Mouse (Mus musculus): Measurements from ENCODE around the gene Opn1sw. TPM values are rescaled to one million over a fixed set of nuclear protein-coding genes. Genes with fewer than 3 reads are reported as not detected.
"Not testable (repeated sequence)": the region's sequence is repeated elsewhere in the genome, so short reads cannot be mapped to it uniquely, and the experiment has no call there.

Gene Opn1sw
- polyA plus RNA-seq, 1 experiment from 2014 or later: 0.43 TPM

- not testable (repeated sequence) for H3K4me2 ChIP-seq (ENCODE audit: low read depth, low read length, severe bottlenecking); H3K4me1 ChIP-seq (replicated peaks; ENCODE audit: control insufficient read depth, insufficient read depth, low read length); H3K9me3 ChIP-seq (ENCODE audit: control insufficient read depth, low read length); H3K9ac ChIP-seq (ENCODE audit: low read length); H3K36me3 ChIP-seq (ENCODE audit: control insufficient read depth, insufficient read depth, low read length); DNase-seq (ENCODE audit: low spot score); H3K27ac ChIP-seq (ENCODE audit: low read depth, low read length); ATAC-seq (replicated peaks; ENCODE audit: low FRiP score); H3K27me3 ChIP-seq (ENCODE audit: control insufficient read depth, insufficient read depth, low read length); H3K4me3 ChIP-seq (ENCODE audit: low read depth, low read length)
- WGBS: 100% methylated on average over 2 of the region's 2 CpGs
Observed at GRCm38 (mm10) chr6:29346512-29346911, 41.8 kb downstream of the Opn1sw start.

- Histone ChIP-seq H3K4me2 (ENCODE audit: low read depth, low read length, severe bottlenecking) (no peak overlapping the region), H3K4me3 (ENCODE audit: low read depth, low read length) (no peak overlapping the region), H3K27me3 (ENCODE audit: control insufficient read depth, insufficient read depth, low read length) (no peaks in the 10 kb centered on the region), H3K4me1 (replicated peaks; ENCODE audit: control insufficient read depth, insufficient read depth, low read length) (no peaks in the 10 kb centered on the region), H3K9ac (ENCODE audit: low read length) (no peak overlapping the region), H3K9me3 (ENCODE audit: control insufficient read depth, low read length) (no peaks in the 10 kb centered on the region), H3K27ac (ENCODE audit: low read depth, low read length) (no peak overlapping the region), H3K36me3 (ENCODE audit: control insufficient read depth, insufficient read depth, low read length) (no peaks in the 10 kb centered on the region)
- ATAC-seq (replicated peaks; ENCODE audit: low FRiP score) (no peak), DNase-seq (ENCODE audit: low spot score) (no peak)
- 71% methylated on average over 4 of the region's 4 CpGs for WGBS
Observed at GRCm38 (mm10) chr6:29329514-29329913, 58.8 kb downstream of the Opn1sw start.

GRCm38 (mm10) chr6:29326961-29327360, 61.3 kb downstream of the Opn1sw start:
- no peak overlapping the region for H3K4me2 ChIP-seq (ENCODE audit: low read depth, low read length, severe bottlenecking)
- no peak for ATAC-seq (replicated peaks; ENCODE audit: low FRiP score)
- H3K9me3 ChIP-seq (ENCODE audit: control insufficient read depth, low read length): no peaks in the 10 kb centered on the region
- no peak for DNase-seq (ENCODE audit: low spot score)
- no peaks in the 10 kb centered on the region for H3K27me3 ChIP-seq (ENCODE audit: control insufficient read depth, insufficient read depth, low read length)
- no peak overlapping the region for H3K4me3 ChIP-seq (ENCODE audit: low read depth, low read length)
- H3K27ac ChIP-seq (ENCODE audit: low read depth, low read length): no peak overlapping the region
- no peak overlapping the region for H3K9ac ChIP-seq (ENCODE audit: low read length)
- H3K4me1 ChIP-seq (replicated peaks; ENCODE audit: control insufficient read depth, insufficient read depth, low read length): no peaks in the 10 kb centered on the region
- 88% methylated on average over 9 of the region's 9 CpGs for WGBS
- no peaks in the 10 kb centered on the region for H3K36me3 ChIP-seq (ENCODE audit: control insufficient read depth, insufficient read depth, low read length)

Small RNA genes within 50 kb of the gene (microRNA-seq; reads per million reads assigned to microRNA genes)
- gene Gm26220 (ENCODE audit: insufficient number of aligned reads) (not detected), gene Gm44354 (ENCODE audit: insufficient number of aligned reads) (not detected)

Other genes starting within 250 kb of the Opn1sw start
- gene Rbm28, start 223.5 kb downstream of the Opn1sw start, polyA plus RNA-seq (2014; fragmentation: Nextera tagmentation; extraction: Ambion mirVana): 73.3 and 74.8 TPM in 2 replicates
- gene Prrt4, start 208.9 kb downstream of the Opn1sw start, polyA plus RNA-seq (2014; fragmentation: Nextera tagmentation; extraction: Ambion mirVana): 0.67 and 0.95 TPM in 2 replicates
- 38.3 and 40.0 TPM in 2 replicates for gene Impdh1, start 172.1 kb downstream of the Opn1sw start, polyA plus RNA-seq (2014; fragmentation: Nextera tagmentation; extraction: Ambion mirVana)
- gene Hilpda, start 116.0 kb downstream of the Opn1sw start, polyA plus RNA-seq (2014; fragmentation: Nextera tagmentation; extraction: Ambion mirVana): 27.3 and 29.2 TPM in 2 replicates
- gene Fam71f2, start 108.9 kb downstream of the Opn1sw start, polyA plus RNA-seq (2014; fragmentation: Nextera tagmentation; extraction: Ambion mirVana): 0.52 and 0.76 TPM in 2 replicates
- gene Fam71f1, start 69.3 kb downstream of the Opn1sw start, polyA plus RNA-seq (2014; fragmentation: Nextera tagmentation; extraction: Ambion mirVana): not detected in 2 replicates
- gene Calu, start 40.4 kb downstream of the Opn1sw start, polyA plus RNA-seq (2014; fragmentation: Nextera tagmentation; extraction: Ambion mirVana): 240 and 242 TPM in 2 replicates
- 25.7 and 26.7 TPM in 2 replicates for gene Ccdc136, start 7.8 kb upstream of the Opn1sw start, polyA plus RNA-seq (2014; fragmentation: Nextera tagmentation; extraction: Ambion mirVana)
- gene Flnc, start 44.8 kb upstream of the Opn1sw start, polyA plus RNA-seq (2014; fragmentation: Nextera tagmentation; extraction: Ambion mirVana): 2.4 and 2.6 TPM in 2 replicates
- gene Atp6v1f, start 79.2 kb upstream of the Opn1sw start, polyA plus RNA-seq (2014; fragmentation: Nextera tagmentation; extraction: Ambion mirVana): 164 and 190 TPM in 2 replicates
- gene Atp6v1fnb, start 83.0 kb upstream of the Opn1sw start, polyA plus RNA-seq (2014; fragmentation: Nextera tagmentation; extraction: Ambion mirVana): 0.29 TPM in 1 of 2 replicates, not detected in the other
- gene Kcp, start 119.5 kb upstream of the Opn1sw start, polyA plus RNA-seq (2014; fragmentation: Nextera tagmentation; extraction: Ambion mirVana): 9.6 and 14.4 TPM in 2 replicates
- 2.1 and 2.6 TPM in 2 replicates for gene Irf5, start 138.2 kb upstream of the Opn1sw start, polyA plus RNA-seq (2014; fragmentation: Nextera tagmentation; extraction: Ambion mirVana)
- gene Tnpo3, start 221.4 kb upstream of the Opn1sw start, polyA plus RNA-seq (2014; fragmentation: Nextera tagmentation; extraction: Ambion mirVana): 119 and 131 TPM in 2 replicates